Mouse (Mus musculus) myocyte (in vitro differentiated cells): ENCODE data around the gene Tmx2. TPM values are rescaled to one million over a fixed set of nuclear protein-coding genes. Genes with fewer than 3 reads are reported as not detected.
A peak's percentile ranks its signal among the peaks of the same experiment; 100 is the strongest.

ENCODE experiments used
- H3K27me3 ChIP-seq: one replicate; pipeline ENCODE4 v1.6.1; 2011; ENCODE audit not compliant: control insufficient read depth, insufficient read depth, insufficient read length
- H3K36me3 ChIP-seq: one replicate; pipeline ENCODE4 v1.6.1; 2011; ENCODE audit not compliant: control insufficient read depth, insufficient read depth
- H3K4me2 ChIP-seq: one replicate; pipeline ENCODE4 v1.6.1; 2011; ENCODE audit warnings: low read depth, control low read depth
- H3K4me3 ChIP-seq: one replicate; pipeline ENCODE4 v1.5.1; 2011; ENCODE audit warnings: mild to moderate bottlenecking, control low read depth, moderate library complexity
- H3K79me2 ChIP-seq: one replicate; pipeline ENCODE4 v1.6.1; 2011; ENCODE audit not compliant: control insufficient read depth, insufficient read depth
- H3ac ChIP-seq: one replicate; pipeline ENCODE4 v1.6.1; 2011; ENCODE audit not compliant: control insufficient read depth, insufficient read length
- CEBPB ChIP-seq: IDR thresholded peaks from 2 replicates; pipeline ENCODE4 v1.6.1; 2011; ENCODE audit warnings: mild to moderate bottlenecking, moderate library complexity; ENCODE audit not compliant: poor library complexity, insufficient read depth, severe bottlenecking
- E2F4 ChIP-seq: IDR thresholded peaks from one replicate; pipeline ENCODE4 v1.6.1; 2011; ENCODE audit warnings: mild to moderate bottlenecking, control low read depth, moderate library complexity; ENCODE audit not compliant: insufficient read depth
- MAX ChIP-seq: IDR thresholded peaks from one replicate; pipeline ENCODE4 v1.6.1; 2011; ENCODE audit warnings: low read depth, mild to moderate bottlenecking, control low read depth
- MYOD1 ChIP-seq, 3 experiments: IDR thresholded peaks; one replicate each; pipeline ENCODE4 v1.6.1; 2011; ENCODE audit warnings: control low read depth in 2 of 3, low read depth in 2 of 3, mild to moderate bottlenecking in 2 of 3, moderate library complexity in 1 of 3; ENCODE audit not compliant: insufficient read length in 2 of 3, control insufficient read depth in 1 of 3
- MYOG ChIP-seq, 3 experiments: IDR thresholded peaks; one replicate each; pipeline ENCODE4 v1.6.1; 2011; ENCODE audit warnings: control low read depth in 2 of 3, low read depth in 2 of 3, mild to moderate bottlenecking in 2 of 3; ENCODE audit not compliant: insufficient read length in 2 of 3, control insufficient read depth in 1 of 3, insufficient read depth in 1 of 3
- POLR2A ChIP-seq: IDR thresholded peaks from one replicate; pipeline ENCODE4 v1.6.1; 2011; ENCODE audit warnings: low read depth, mild to moderate bottlenecking, control low read depth, moderate library complexity; ENCODE audit not compliant: insufficient read length
- POLR2AphosphoS2 ChIP-seq: IDR thresholded peaks from one replicate; pipeline ENCODE4 v1.6.1; 2011; ENCODE audit warnings: low read depth, control low read depth; ENCODE audit not compliant: insufficient read length
- REST ChIP-seq: IDR thresholded peaks from one replicate; pipeline ENCODE4 v1.6.1; 2011; ENCODE audit warnings: mild to moderate bottlenecking, control low read depth, moderate library complexity; ENCODE audit not compliant: insufficient read depth, insufficient read length
- SRF ChIP-seq: IDR thresholded peaks from one replicate; pipeline ENCODE4 v1.6.1; 2011; ENCODE audit warnings: low read depth; ENCODE audit not compliant: control insufficient read depth, insufficient read length
- TCF12 ChIP-seq: IDR thresholded peaks from one replicate; pipeline ENCODE4 v1.6.1; 2011; ENCODE audit warnings: mild to moderate bottlenecking, control low read depth; ENCODE audit not compliant: poor library complexity, insufficient read depth, severe bottlenecking
- TCF3 ChIP-seq: IDR thresholded peaks from one replicate; pipeline ENCODE4 v1.6.1; 2011; ENCODE audit warnings: low read depth, control low read depth; ENCODE audit not compliant: insufficient read length
- USF1 ChIP-seq: IDR thresholded peaks from one replicate; pipeline ENCODE4 v1.6.1; 2011; ENCODE audit warnings: low read depth, mild to moderate bottlenecking, control low read depth, moderate library complexity
- polyA plus RNA-seq: library from polyadenylated mRNA; unstranded; fragments of >200 nt; fragmentation: generic; extraction: Trizol; gene quantifications from one replicate; pipeline ENCODE4 v1.2.1, GENCODE M21; 2012; ENCODE audit warnings: missing spikeins

The Tmx2 gene
- polyA plus RNA-seq, 1 experiment = 113 TPM

- Histone ChIP-seq H3ac (no peak overlapping the region), H3K36me3 (no peaks in the 10 kb centered on the region), H3K79me2 (peaks cover 94% of the 10 kb centered on the region), H3K4me2 (peak overlapping the region; percentile 100), H3K27me3 (no peaks in the 10 kb centered on the region), H3K4me3 (peak overlapping the region; percentile 12)
- no peak for TF ChIP-seq MYOG (IDR thresholded peaks at IDR 0.05; ENCODE audit: control insufficient read depth in 1 of 3, insufficient read depth in 1 of 3, insufficient read length in 2 of 3, low read depth in 2 of 3)
- no peak for TF ChIP-seq SRF
- TF ChIP-seq POLR2A = no peak
- TF ChIP-seq TCF12 = no peak
- TF ChIP-seq MYOD1 (IDR thresholded peaks at IDR 0.05; ENCODE audit: control insufficient read depth in 1 of 3, insufficient read length in 2 of 3, low read depth in 2 of 3) = no peak
- no peak for TF ChIP-seq USF1
- TF ChIP-seq E2F4 = no peak
- no peak for TF ChIP-seq TCF3
- TF ChIP-seq MAX = no peak
- TF ChIP-seq CEBPB = no peak
- no peak for TF ChIP-seq POLR2AphosphoS2
- TF ChIP-seq REST = no peak
Measured at GRCm38 (mm10) chr2:84634006-84634405, 44.9 kb downstream of the Tmx2 start.

- Histone ChIP-seq H3ac (no peak overlapping the region), H3K27me3 (no peaks in the 10 kb centered on the region), H3K4me3 (no peak overlapping the region), H3K4me2 (peak overlapping the region; percentile 100), H3K79me2 (peaks cover 94% of the 10 kb centered on the region), H3K36me3 (no peaks in the 10 kb centered on the region)
- TF ChIP-seq USF1 (no peak), CEBPB (no peak), TCF3 (no peak), MYOG (IDR thresholded peaks at IDR 0.05; ENCODE audit: control insufficient read depth in 1 of 3, insufficient read depth in 1 of 3, insufficient read length in 2 of 3, low read depth in 2 of 3) (no peak), POLR2AphosphoS2 (no peak), MYOD1 (IDR thresholded peaks at IDR 0.05; ENCODE audit: control insufficient read depth in 1 of 3, insufficient read length in 2 of 3, low read depth in 2 of 3) (no peak), SRF (no peak), REST (no peak), E2F4 (no peak), TCF12 (no peak), MAX (no peak), POLR2A (no peak)
Measured at GRCm38 (mm10) chr2:84632999-84633398, 45.9 kb downstream of the Tmx2 start.

GRCm38 (mm10) chr2:84632001-84632400 is 46.9 kb downstream of the Tmx2 start:
- Histone ChIP-seq H3K27me3 (no peaks in the 10 kb centered on the region), H3K79me2 (peaks cover 94% of the 10 kb centered on the region), H3K36me3 (no peaks in the 10 kb centered on the region), H3K4me3 (no peak overlapping the region), H3K4me2 (no peak overlapping the region), H3ac (no peak overlapping the region)
- TF ChIP-seq MYOD1 (IDR thresholded peaks at IDR 0.05; ENCODE audit: control insufficient read depth in 1 of 3, insufficient read length in 2 of 3, low read depth in 2 of 3) (no peak), POLR2A (no peak), TCF12 (no peak), REST (no peak), SRF (no peak), CEBPB (no peak), MYOG (IDR thresholded peaks at IDR 0.05; ENCODE audit: control insufficient read depth in 1 of 3, insufficient read depth in 1 of 3, insufficient read length in 2 of 3, low read depth in 2 of 3) (no peak), POLR2AphosphoS2 (no peak), TCF3 (no peak), E2F4 (no peak)

- TF ChIP-seq USF1 = no peak
- no peak for TF ChIP-seq MYOG (IDR thresholded peaks at IDR 0.05; ENCODE audit: control insufficient read depth in 1 of 3, insufficient read depth in 1 of 3, insufficient read length in 2 of 3, low read depth in 2 of 3)
- no peak for TF ChIP-seq REST
- no peak for TF ChIP-seq MYOD1 (IDR thresholded peaks at IDR 0.05; ENCODE audit: control insufficient read depth in 1 of 3, insufficient read length in 2 of 3, low read depth in 2 of 3)
- TF ChIP-seq POLR2AphosphoS2 = no peak
- TF ChIP-seq SRF = no peak
- TF ChIP-seq TCF12 = no peak
- no peak overlapping the region for H3ac ChIP-seq
- peak overlapping the region; percentile 24 for H3K4me2 ChIP-seq
- H3K79me2 ChIP-seq = peaks cover 100% of the 10 kb centered on the region
- H3K36me3 ChIP-seq = peaks cover 6% of the 10 kb centered on the region
- H3K27me3 ChIP-seq = no peaks in the 10 kb centered on the region
- no peak overlapping the region for H3K4me3 ChIP-seq
Measured at GRCm38 (mm10) chr2:84627036-84627435, 51.9 kb downstream of the Tmx2 start.

GRCm38 (mm10) chr2:84626366-84626975 is 52.5 kb downstream of the Tmx2 start:
- H3K79me2 ChIP-seq = peaks cover 100% of the 10 kb centered on the region
- no peak overlapping the region for H3K4me3 ChIP-seq
- H3K27me3 ChIP-seq = no peaks in the 10 kb centered on the region
- H3K4me2 ChIP-seq = peak overlapping the region; percentile 24
- H3K36me3 ChIP-seq = peaks cover 12% of the 10 kb centered on the region
- no peak overlapping the region for H3ac ChIP-seq
- no peak for TF ChIP-seq POLR2AphosphoS2
